Mouse (Mus musculus) adrenal gland, postnatal 36 days (tissue): Measurements from ENCODE around the gene Crebrf. TPM values are rescaled to one million over a fixed set of nuclear protein-coding genes. Genes with fewer than 3 reads are reported as not detected.

Experiments used
- DNase-seq, 2 experiments: peaks; one replicate each; pipeline ENCODE4 v3.0.0; 2021; ENCODE audit warnings: mixed read lengths in 1 of 2
- total RNA-seq, 2 experiments: library from RNA; stranded (reverse); gene quantifications; 2 replicates each; pipeline ENCODE4 v1.2.3; 2021

Crebrf gene
- total RNA-seq, 2 experiments from 2014 or later, result 64.7 to 78.0 TPM

- no peak for DNase-seq
Measured at GRCm38 (mm10) chr17:26826131-26826530, 110.7 kb downstream of the Crebrf start.

Other genes with a start within 250 kb of the Crebrf start
- 100 to 1,000 TPM; 159 to 160 TPM for gene Ergic1, start 154.2 kb upstream of the Crebrf start, total RNA-seq
- 10 to 100 TPM; 56.9 to 62.5 TPM for gene Dusp1, start 153.5 kb upstream of the Crebrf start, total RNA-seq
- 100 to 1,000 TPM; 193 to 224 TPM for gene Atp6v0e, start 52.4 kb upstream of the Crebrf start, total RNA-seq
- gene Bnip1, start 65.4 kb downstream of the Crebrf start, total RNA-seq, result 10 to 100 TPM; 24.7 to 27.2 TPM
- gene Nkx2-5, start 129.4 kb downstream of the Crebrf start, total RNA-seq, result not detected
- 1 to 10 TPM; 1.7 to 1.9 TPM for gene Kifc5b, start 201.4 kb downstream of the Crebrf start, total RNA-seq
- 10 to 100 TPM; 34.2 to 37.9 TPM for gene Phf1, start 217.4 kb downstream of the Crebrf start, total RNA-seq
- 100 to 1,000 TPM; 129 to 165 TPM for gene Cuta, start 223.9 kb downstream of the Crebrf start, total RNA-seq
- 10 to 100 TPM; 11.4 to 18.6 TPM for gene Syngap1, start 225.6 kb downstream of the Crebrf start, total RNA-seq